Mouse (Mus musculus) ovary, adult 18-20 months (tissue): ENCODE measurements at regions not wholly inside any gene's neighbourhood (a gene's known extent, or its start where the extent isn't known, plus 50 kb on each side); places are given as distances from the start of the nearest gene placed in this dataset.
A peak's percentile ranks its signal among the peaks of the same experiment; 100 is the strongest.

Experiments used
- DNase-seq: peaks from one replicate; pipeline ENCODE4 v3.0.0; 2022; ENCODE audit warnings: low spot score, mixed read lengths

DNA sequence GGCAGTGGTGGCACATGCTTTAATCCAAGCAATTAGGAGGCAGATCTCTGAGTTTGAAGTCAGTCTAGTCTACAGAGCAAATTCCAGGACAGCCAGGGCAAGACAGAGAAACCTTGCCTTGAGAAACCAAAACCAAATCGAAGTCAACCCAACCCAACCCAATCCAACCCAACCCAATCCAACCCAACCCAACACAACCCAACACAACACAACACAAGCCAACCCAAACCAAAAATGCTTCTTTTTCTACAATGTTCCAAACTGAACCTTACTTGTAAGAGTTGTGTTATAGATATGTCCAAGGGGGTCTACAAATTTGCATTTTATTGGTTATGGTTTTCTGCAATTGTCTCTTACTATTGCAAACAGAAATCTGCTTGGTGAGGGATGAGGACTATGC, 52.8 kb upstream of the Chodl start:
- DNase-seq, result no peak

GRCm38 (mm10) chr16:78859006-78859405, 71.7 kb upstream of the Chodl start:
- no peak for DNase-seq

GRCm38 (mm10) chr16:78830957-78831356, 99.8 kb upstream of the Chodl start:
- no peak for DNase-seq

DNA sequence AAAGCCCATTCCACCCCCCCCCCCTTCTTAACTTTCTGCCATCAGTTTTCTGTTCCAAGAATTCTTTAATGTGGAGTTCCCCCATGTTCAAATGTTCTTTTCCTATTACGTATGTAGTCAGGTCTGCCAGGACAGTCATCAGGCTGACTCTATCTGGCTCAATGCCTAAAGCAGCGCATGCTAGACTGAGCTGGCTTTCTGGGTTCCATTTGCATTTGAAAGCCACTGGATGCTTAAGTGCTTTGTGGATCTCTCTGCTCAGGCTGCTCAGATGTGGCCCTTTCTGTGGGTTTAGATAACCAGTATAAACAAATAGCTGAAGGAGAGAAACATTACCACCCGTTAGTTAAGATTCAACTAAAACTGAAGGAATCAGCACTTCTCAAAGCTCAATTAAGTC, 103.0 kb upstream of the Chodl start:
- DNase-seq, result no peak

DNA sequence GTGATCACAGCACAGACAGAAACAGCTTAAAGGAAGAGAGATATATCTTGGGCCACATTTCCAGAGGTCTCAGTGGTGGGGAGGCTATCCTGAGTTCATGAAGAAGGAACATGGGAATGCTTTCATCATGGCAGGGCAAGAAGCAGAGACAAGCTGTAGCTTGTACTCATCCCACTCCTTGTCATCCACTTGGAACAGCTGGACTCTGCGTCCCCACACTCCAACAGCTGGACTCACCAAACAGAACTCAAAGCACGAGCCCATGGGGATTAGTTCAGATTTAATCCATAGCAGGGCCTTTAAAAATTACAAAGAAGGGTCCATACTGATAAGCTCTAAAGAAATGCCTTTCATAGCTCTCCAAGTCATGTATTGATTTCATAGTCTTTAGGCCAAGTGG, 140.7 kb upstream of the Chodl start:
- DNase-seq, result no peak

- DNase-seq, result no peak
Observed at GRCm38 (mm10) chr16:78759226-78759625, 171.5 kb upstream of the Chodl start.

- no peak for DNase-seq
Observed at GRCm38 (mm10) chr16:78737902-78738301, 161.4 kb upstream of the D16Ertd472e start.

DNA sequence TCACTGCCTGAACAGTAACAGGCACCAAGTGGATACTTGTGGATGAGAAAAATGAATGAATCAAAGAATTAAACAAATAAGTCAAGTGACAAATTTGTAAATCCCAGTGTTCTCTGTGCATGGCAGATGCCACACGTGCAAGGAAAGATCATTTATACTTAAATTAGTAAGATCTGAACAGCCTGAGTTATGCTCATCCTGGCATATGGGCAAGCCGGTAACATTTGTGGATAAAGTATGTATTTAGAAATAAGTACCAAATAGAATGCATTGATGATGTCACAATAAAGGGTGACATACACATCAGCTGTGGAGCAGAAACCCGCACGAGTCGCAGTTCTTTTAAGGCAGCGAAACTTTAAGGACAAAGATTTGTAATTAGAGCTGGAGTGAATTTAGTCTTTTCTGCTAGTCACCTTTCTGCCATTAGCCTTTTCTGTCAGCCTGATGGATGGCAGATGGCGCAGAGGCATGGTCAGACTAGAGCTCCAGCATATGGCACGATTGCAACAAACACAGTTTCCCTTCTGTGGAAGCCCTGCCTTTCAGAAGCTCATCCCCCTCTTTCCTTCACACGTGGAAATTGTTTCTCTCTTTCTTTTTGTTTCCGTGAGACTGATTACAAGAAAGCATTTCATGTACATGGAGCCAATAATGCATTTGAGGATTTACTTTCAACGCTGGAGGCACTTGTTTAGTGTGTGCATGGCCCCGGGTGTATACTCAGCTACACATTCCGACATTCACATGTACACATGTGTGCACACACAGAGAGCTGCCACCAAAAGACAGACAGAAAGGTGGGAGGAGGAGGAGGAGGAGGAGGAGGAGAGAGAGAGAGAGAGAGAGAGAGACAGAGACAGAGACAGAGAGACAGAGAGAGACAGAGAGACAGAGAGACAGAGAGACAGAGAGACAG, 154.3 kb upstream of the D16Ertd472e start:
- DNase-seq, result no peak

GRCm38 (mm10) chr16:78725541-78725940, 149.0 kb upstream of the D16Ertd472e start:
- no peak for DNase-seq

DNA sequence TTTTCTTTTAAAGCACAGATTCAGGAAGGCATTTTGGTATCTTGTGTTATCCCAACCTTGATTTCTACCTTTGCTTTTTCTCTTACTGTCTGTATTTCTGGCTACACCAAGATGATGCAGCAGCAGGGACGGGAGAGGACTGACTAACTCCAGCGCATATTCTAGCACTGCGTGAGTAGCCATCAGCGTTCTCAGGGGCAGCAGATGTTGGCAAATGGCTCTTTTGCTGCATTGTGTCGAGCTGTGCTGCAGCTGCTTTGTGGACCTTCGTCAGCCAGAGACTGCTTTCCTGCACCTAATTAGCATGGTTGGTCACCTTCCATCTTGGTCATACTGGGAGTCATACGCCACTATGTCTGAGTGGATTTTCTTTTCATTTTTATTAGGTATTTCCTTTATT, 133.4 kb upstream of the D16Ertd472e start:
- DNase-seq, result no peak

DNA sequence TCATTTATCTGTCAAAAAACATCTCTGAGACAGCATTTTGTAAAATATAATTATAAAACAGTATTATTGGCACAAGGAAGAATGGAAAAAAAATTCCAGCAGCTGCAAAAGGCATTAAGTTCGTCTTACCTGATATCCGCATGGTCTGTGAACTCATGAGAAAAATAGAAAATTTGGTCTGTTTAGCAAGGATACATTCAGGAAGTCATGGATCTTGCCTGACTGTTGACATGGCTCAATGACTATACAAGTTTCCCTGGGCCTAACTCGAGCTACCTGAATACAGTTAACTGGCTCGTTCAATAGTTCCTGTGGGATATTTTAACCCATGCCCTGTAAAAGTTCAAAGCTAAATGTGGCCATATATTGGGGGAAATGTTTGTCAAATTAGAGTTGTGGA, 131.1 kb upstream of the D16Ertd472e start:
- no peak for DNase-seq

DNA sequence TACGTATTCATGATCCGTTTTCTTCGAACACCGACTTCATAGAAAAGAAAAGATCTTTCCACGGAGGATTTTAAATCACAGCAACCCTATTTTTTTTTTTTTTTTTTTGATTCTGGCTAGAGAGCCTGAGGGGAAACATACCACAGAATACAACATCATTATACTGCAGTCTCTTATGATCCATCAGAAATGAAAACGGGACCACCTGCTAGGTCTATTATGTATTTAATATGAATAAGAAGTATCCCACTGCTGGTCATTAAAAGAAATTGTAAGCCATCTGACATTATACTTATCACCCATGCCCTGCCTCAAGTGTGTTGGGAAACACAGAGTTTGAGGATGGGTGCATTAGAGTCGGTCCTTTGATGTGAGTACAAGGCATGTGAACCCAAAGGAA, 130.7 kb upstream of the D16Ertd472e start:
- DNase-seq, result no peak

DNA sequence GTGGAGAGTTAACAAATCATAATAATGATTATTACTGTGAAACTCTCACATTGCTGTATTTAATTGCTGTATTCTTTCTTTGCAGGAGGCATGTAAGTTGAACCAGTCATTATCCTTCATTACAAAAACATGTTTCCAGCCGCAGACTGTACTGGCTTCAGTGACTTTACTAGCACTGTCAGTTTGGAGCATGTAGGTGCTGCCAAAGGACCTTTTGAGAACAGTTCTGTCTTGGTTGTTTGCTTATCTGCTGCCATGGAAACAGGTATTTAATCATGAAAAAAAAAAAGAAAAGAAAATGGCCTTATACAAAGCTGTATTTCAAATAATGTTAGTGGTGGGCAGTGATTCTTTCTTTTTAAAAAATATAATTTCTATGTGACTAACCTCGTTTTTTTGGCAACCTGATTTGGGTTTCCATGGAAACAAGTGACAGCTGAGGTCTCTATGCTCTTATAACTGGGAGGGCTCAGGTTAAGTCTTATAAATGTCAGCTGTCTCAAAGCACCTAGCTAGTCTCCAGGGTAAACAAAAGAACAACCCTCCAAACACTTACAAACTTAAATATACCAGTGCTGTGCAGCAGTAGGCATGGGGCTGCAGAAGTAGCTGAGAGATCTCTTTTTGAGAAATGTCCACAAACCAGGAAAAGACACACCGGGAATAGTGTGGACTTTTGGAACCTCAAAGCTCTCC, 121.2 kb upstream of the D16Ertd472e start:
- no peak for DNase-seq

DNA sequence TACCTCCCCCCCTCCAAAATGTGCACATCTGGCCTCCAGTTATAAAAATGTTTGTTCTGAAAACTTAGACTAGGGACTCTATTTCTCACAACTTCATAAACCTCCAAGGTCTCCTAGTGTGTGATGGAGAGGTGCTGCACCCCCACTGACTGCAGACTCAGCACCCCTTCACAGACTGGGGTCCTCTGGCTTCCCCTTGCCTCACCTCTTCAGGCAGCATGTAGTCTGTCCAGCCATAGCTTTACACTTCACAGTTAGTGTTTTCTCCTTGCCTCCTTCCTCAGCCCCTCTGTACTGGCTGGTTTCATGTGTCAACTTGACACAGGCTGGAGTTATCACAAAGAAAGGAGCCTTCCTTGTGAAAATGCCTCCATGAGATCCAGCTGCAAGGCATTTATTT, 111.7 kb upstream of the D16Ertd472e start:
- no peak for DNase-seq

DNA sequence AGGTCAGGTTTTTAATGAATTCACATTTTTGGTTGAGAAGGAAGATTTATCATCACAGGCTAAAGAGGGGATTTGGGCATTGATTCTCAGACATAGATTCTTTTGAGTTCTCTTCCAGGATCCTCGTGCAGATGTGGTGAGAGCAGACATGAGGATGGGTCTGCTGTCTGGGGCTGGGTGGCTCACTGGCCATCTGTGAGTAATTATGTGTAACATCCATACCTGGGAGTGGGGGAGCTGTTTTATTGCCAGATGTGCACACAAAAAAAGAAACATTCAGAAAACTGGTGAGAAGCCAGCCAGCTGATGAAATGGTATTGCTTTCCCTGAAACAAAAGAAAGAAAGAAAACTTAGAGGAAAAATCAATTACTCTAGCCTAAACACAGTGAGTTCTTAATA, 108.7 kb upstream of the D16Ertd472e start:
- no peak for DNase-seq

DNA sequence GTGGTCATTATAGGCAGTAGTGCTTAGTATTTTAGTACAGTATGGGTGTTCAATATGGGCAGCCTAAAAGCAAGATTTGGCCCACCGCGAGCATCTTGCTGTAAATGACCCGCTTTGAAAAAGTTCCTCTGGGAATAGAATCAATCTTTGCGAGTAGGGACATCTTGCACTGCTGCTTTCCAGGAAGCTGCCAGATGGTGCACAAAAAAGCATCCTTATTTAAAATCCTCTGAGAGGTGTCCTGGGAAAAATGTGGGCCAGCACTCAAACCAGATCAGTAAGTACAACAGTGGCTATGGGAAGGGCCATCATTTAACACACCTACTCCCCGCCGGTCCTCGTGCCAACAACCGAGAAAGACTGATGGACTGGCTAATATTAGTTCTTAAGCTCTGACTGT, 107.5 kb upstream of the D16Ertd472e start:
- DNase-seq, result no peak

DNA sequence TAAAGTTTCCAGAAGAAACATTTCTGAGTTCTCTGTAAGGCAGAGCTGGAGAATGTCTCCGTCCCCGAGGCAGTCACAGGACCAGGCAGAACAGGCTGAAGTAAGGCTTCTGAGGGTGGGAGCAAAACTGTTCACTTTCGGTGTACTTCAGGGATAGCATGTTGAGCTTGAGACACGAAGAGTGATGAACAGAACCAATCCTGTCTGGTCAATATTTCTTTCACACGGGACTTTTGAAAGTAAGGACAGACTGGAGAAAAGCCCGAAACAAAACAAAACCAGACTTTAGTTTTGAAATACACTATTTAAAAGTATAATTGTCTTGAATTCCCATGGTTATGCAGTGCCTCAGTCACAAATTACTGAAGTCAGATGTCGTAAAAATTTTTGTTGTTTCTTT, 84.6 kb upstream of the D16Ertd472e start:
- no peak for DNase-seq

DNA sequence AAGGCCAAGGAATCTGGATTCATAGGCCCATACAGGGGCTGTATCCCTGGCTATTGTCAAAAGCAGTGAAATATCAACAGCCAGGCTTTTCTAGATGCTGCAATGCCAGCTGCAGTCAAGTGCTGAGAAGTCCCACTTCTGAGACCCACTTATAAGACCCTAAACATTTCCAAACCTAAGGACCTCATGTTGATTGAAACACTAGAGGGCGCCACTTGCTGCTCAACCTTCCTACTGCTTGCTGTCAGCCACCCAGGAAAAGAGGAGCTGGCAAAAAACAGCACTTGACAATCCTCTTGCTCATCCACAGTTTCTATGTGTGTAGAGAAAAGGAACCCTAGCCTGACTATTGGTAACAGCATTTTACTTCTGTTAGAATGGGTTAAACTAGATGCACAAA, 68.2 kb upstream of the D16Ertd472e start:
- DNase-seq, result no peak

- no peak for DNase-seq
Observed at GRCm38 (mm10) chr16:78641717-78642116, 65.2 kb upstream of the D16Ertd472e start.

- DNase-seq, result no peak
Observed at GRCm38 (mm10) chr16:78641205-78641604, 64.7 kb upstream of the D16Ertd472e start.

DNA sequence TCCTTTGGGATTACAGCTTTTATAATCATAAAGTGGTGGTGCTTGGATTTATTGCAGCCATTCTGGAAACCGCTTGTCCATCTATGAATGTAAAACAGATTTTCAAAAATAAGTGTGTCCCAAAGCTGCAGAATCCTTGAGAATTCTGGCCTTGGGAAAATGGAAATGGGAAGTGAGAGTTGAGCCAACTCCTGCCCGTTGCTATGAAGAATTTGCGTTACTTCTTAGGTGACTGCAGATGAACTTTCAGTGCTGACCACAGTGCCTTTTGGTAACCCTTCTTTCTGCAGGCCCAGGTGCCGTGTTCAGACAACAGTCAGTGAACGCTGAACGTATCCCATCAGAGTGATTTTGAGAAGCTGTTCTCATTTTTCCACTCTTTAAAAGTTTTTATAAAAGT, 60.9 kb upstream of the D16Ertd472e start:
- no peak for DNase-seq

DNA sequence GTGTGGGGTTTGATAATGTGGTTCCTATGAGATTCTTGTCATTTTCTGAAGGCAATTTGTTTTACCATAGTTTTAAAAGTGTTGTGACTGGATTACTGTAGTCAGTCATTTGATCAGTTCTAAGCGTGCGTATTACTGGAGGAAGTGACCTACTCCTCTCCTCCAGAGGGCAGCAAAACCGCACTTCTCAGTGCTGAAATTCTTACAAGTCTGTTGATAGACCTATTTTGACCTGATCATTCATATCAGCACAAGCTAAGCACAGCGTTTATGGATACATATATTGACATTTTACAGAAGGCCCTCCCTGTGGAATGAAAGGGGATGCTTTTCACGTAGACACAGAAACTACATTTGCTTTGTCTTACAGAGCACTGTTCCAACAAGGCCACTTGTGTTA, 60.5 kb upstream of the D16Ertd472e start:
- DNase-seq, result no peak

- no peak for DNase-seq
Observed at GRCm38 (mm10) chr16:78635774-78636173, 59.3 kb upstream of the D16Ertd472e start.

DNA sequence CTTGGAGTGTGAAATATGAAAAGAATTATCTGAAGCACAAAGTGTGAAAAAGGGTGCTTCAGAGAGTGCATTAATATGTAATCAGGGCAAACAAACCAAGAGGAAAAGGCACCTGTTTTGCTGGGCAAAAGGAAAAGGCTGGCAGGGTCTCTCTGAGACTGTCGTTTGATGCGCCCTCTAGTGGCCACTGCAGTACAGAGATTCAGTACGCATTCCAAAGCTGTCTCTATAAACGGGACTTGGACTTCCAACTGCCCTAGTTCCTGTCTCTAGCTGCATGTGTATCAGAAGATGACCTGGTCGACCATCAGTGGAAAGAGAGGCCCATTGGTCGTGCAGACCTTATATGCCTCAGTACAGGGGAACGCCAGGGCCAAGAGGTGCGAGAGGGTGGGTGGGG, 58.7 kb upstream of the D16Ertd472e start:
- DNase-seq, result peak; percentile 16
